Mouse (Mus musculus) kidney, adult 2 months (tissue): Measurements from ENCODE around the gene Tsga10ip.

Experiments
- CTCF ChIP-seq: fragments of 200-500 bp; conservative IDR thresholded peaks from 2 replicates; pipeline ENCODE4 v1.5.1; 2011; ENCODE audit warnings: low read depth, mild to moderate bottlenecking, control low read depth, low read length, moderate library complexity, mixed read lengths; ENCODE audit not compliant: insufficient read depth, insufficient read length
- POLR2A ChIP-seq: fragments of 200-500 bp; IDR thresholded peaks from one replicate; pipeline ENCODE4 v1.6.1; 2011; ENCODE audit warnings: low read depth, low read length, control low read depth

GRCm38 (mm10) chr19:5377446-5377845 is 24.9 kb downstream of the Tsga10ip start:
- TF ChIP-seq CTCF (no peak), POLR2A (no peak)
